ENCODE assay signal across 8 mouse cellular contexts in genomic region chr11:98741051-98741620, GRCm38 (mm10). TPM values are rescaled to one million over a fixed set of nuclear protein-coding genes. Genes with fewer than 3 reads are reported as not detected.
DNase-seq lines count a peak whose midpoint lies in the region; ATAC-seq and TF ChIP-seq lines count a peak whose summit lies in the region.

No protein-coding gene starts in this region.

- WGBS in hindbrain, embryonic 11.5 days = under 1% methylated on average over 17 of the region's 17 CpGs
- WGBS in midbrain, embryonic 12.5 days = under 1% methylated on average over 17 of the region's 17 CpGs

- TF ChIP-seq CTCF in bone marrow macrophage, adult 2 months (IDR thresholded peaks at IDR 0.05; ENCODE audit: low read depth, low read length) = no peak

- H3K4me2 ChIP-seq in hindbrain, embryonic 11.5 days (replicated peaks; ENCODE audit: low read depth, low read length) = peak overlapping the region; percentile 79
- peak overlapping the region; percentile 74 for H3K4me2 ChIP-seq in midbrain, embryonic 12.5 days (replicated peaks)

- H3K4me3 ChIP-seq in bone marrow macrophage, adult 2 months (ENCODE audit: insufficient read depth, low read length) = peak overlapping the region; percentile 56
- H3K4me3 ChIP-seq in hindbrain, embryonic 11.5 days (ENCODE audit: low read depth, low read length) = peak overlapping the region; percentile 82
- peak overlapping the region; percentile 83 for H3K4me3 ChIP-seq in midbrain, embryonic 12.5 days

- H3K9ac ChIP-seq in hindbrain, embryonic 11.5 days (ENCODE audit: low read depth, low read length) = peak overlapping the region; percentile 93
- H3K9ac ChIP-seq in midbrain, embryonic 12.5 days (replicated peaks) = peak overlapping the region; percentile 94

- H3K27me3 ChIP-seq in hindbrain, embryonic 11.5 days (ENCODE audit: control insufficient read depth, insufficient read depth, low read length) = no peaks in the 10 kb centered on the region
- no peaks in the 10 kb centered on the region for H3K27me3 ChIP-seq in midbrain, embryonic 12.5 days

- no peak for ATAC-seq in hindbrain, embryonic 11.5 days (ENCODE audit: low FRiP score)
- no peak for ATAC-seq in midbrain, embryonic 12.5 days (ENCODE audit: low FRiP score, low read depth)

- no peak overlapping the region for H3K27ac ChIP-seq in bone marrow macrophage, adult 2 months (ENCODE audit: insufficient read depth, low read depth, low read length)
- peak overlapping the region; percentile 96 for H3K27ac ChIP-seq in hindbrain, embryonic 11.5 days (ENCODE audit: low read depth, low read length)
- peak overlapping the region; percentile 99 for H3K27ac ChIP-seq in midbrain, embryonic 12.5 days (replicated peaks)

- H3K4me1 ChIP-seq in bone marrow macrophage, adult 2 months (ENCODE audit: control insufficient read depth, insufficient read depth, low read length) = peaks cover 19% of the 10 kb centered on the region
- H3K4me1 ChIP-seq in hindbrain, embryonic 11.5 days (replicated peaks; ENCODE audit: control insufficient read depth, insufficient read depth, low read length) = peaks cover 27% of the 10 kb centered on the region
- peaks cover 71% of the 10 kb centered on the region for H3K4me1 ChIP-seq in midbrain, embryonic 12.5 days

- TF ChIP-seq POLR2A in bone marrow macrophage, adult 2 months (IDR thresholded peaks at IDR 0.05; ENCODE audit: borderline replicate concordance, low read depth, low read length) = no peak

- no peaks in the 10 kb centered on the region for H3K9me3 ChIP-seq in hindbrain, embryonic 11.5 days (ENCODE audit: control insufficient read depth, low read length)
- H3K9me3 ChIP-seq in midbrain, embryonic 12.5 days = no peaks in the 10 kb centered on the region

- peak; percentile 32 for DNase-seq in layer of hippocampus, adult 11-12 months (ENCODE audit: low spot score)
- no peak for DNase-seq in layer of hippocampus, postnatal 36 days
- DNase-seq in hindbrain, embryonic 11.5 days (ENCODE audit: low spot score) = no peak
- DNase-seq in gastrocnemius, adult 18-20 months (ENCODE audit: low spot score) = no peak
- no peak for DNase-seq in spleen, postnatal 36 days (ENCODE audit: low spot score in 2 of 2)
- no peak for DNase-seq in kidney, postnatal 36 days

- no peaks in the 10 kb centered on the region for H3K36me3 ChIP-seq in hindbrain, embryonic 11.5 days (ENCODE audit: control insufficient read depth, insufficient read depth, low read length)
- no peaks in the 10 kb centered on the region for H3K36me3 ChIP-seq in midbrain, embryonic 12.5 days

RNA-seq across cellular contexts. Expression of gene Thra, which starts 0.7 kb away (rescaled TPM):
- 100 to 1,000 TPM; 956 to 985 TPM for total RNA-seq in layer of hippocampus, postnatal 36 days (2021)
- polyA plus RNA-seq in bone marrow macrophage, adult 2 months (2012; ENCODE audit: insufficient read depth, insufficient read length, missing spikeins) = 20.7 and 23.5 TPM in 2 replicates
- polyA plus RNA-seq in hindbrain, embryonic 11.5 days (2014; fragmentation: Nextera tagmentation; extraction: Ambion mirVana) = 34.7 and 41.4 TPM in 2 replicates
- 45.3 and 47.6 TPM in 2 replicates for polyA plus RNA-seq in midbrain, embryonic 12.5 days (2016; fragmentation: Nextera tagmentation; extraction: Ambion mirVana)
- total RNA-seq in gastrocnemius, adult 18-20 months (2021) = 10 to 100 TPM; 78.3 to 85.2 TPM

RNA-seq across cellular contexts. Expression of gene Med24, which starts 11.9 kb away (rescaled TPM):
- 100 to 1,000 TPM; 127 to 140 TPM for total RNA-seq in layer of hippocampus, postnatal 36 days (2021)
- 26.9 and 32.2 TPM in 2 replicates for polyA plus RNA-seq in bone marrow macrophage, adult 2 months (2012; ENCODE audit: insufficient read depth, insufficient read length, missing spikeins)
- 47.3 and 60.8 TPM in 2 replicates for polyA plus RNA-seq in hindbrain, embryonic 11.5 days (2014; fragmentation: Nextera tagmentation; extraction: Ambion mirVana)
- 96.5 and 97.7 TPM in 2 replicates for polyA plus RNA-seq in midbrain, embryonic 12.5 days (2016; fragmentation: Nextera tagmentation; extraction: Ambion mirVana)
- 10 to 100 TPM; 48.1 to 53.3 TPM for total RNA-seq in gastrocnemius, adult 18-20 months (2021)

RNA-seq across cellular contexts. Expression of gene Nr1d1, which starts 34.0 kb away (rescaled TPM):
- total RNA-seq in layer of hippocampus, postnatal 36 days (2021) = 10 to 100 TPM; 59.1 to 78.4 TPM
- polyA plus RNA-seq in bone marrow macrophage, adult 2 months (2012; ENCODE audit: insufficient read depth, insufficient read length, missing spikeins) = 7.4 and 8.2 TPM in 2 replicates
- polyA plus RNA-seq in hindbrain, embryonic 11.5 days (2014; fragmentation: Nextera tagmentation; extraction: Ambion mirVana) = 0.92 and 1.4 TPM in 2 replicates
- 1.2 and 1.5 TPM in 2 replicates for polyA plus RNA-seq in midbrain, embryonic 12.5 days (2016; fragmentation: Nextera tagmentation; extraction: Ambion mirVana)
- 100 to 1,000 TPM in 1 of 2 experiments, 10 to 100 TPM in 1; 74.0 to 126 TPM for total RNA-seq in gastrocnemius, adult 18-20 months (2021)

RNA-seq across cellular contexts. Expression of gene Csf3, which starts 40.1 kb away (rescaled TPM):
- not detected for total RNA-seq in layer of hippocampus, postnatal 36 days (2021)
- not detected in 2 replicates for polyA plus RNA-seq in bone marrow macrophage, adult 2 months (2012; ENCODE audit: insufficient read depth, insufficient read length, missing spikeins)
- polyA plus RNA-seq in hindbrain, embryonic 11.5 days (2014; fragmentation: Nextera tagmentation; extraction: Ambion mirVana) = not detected in 2 replicates
- not detected in 2 replicates for polyA plus RNA-seq in midbrain, embryonic 12.5 days (2016; fragmentation: Nextera tagmentation; extraction: Ambion mirVana)
- total RNA-seq in gastrocnemius, adult 18-20 months (2021) = not detected

RNA-seq across cellular contexts. Expression of gene Msl1, which starts 54.2 kb away (rescaled TPM):
- 100 to 1,000 TPM; 185 to 187 TPM for total RNA-seq in layer of hippocampus, postnatal 36 days (2021)
- polyA plus RNA-seq in bone marrow macrophage, adult 2 months (2012; ENCODE audit: insufficient read depth, insufficient read length, missing spikeins) = 78.4 and 79.3 TPM in 2 replicates
- polyA plus RNA-seq in hindbrain, embryonic 11.5 days (2014; fragmentation: Nextera tagmentation; extraction: Ambion mirVana) = 25.0 and 28.0 TPM in 2 replicates
- 38.6 and 42.4 TPM in 2 replicates for polyA plus RNA-seq in midbrain, embryonic 12.5 days (2016; fragmentation: Nextera tagmentation; extraction: Ambion mirVana)
- 10 to 100 TPM; 50.5 to 56.4 TPM for total RNA-seq in gastrocnemius, adult 18-20 months (2021)
